Mouse (Mus musculus) spleen, postnatal 14 days (tissue): Measurements from ENCODE around the gene Nanos2.

ENCODE experiments used
- DNase-seq, 2 experiments: peaks; one replicate each; pipeline ENCODE4 v3.0.0; 2021 to 2022; ENCODE audit warnings: low spot score in 2 of 2

Nanos2 gene

DNA sequence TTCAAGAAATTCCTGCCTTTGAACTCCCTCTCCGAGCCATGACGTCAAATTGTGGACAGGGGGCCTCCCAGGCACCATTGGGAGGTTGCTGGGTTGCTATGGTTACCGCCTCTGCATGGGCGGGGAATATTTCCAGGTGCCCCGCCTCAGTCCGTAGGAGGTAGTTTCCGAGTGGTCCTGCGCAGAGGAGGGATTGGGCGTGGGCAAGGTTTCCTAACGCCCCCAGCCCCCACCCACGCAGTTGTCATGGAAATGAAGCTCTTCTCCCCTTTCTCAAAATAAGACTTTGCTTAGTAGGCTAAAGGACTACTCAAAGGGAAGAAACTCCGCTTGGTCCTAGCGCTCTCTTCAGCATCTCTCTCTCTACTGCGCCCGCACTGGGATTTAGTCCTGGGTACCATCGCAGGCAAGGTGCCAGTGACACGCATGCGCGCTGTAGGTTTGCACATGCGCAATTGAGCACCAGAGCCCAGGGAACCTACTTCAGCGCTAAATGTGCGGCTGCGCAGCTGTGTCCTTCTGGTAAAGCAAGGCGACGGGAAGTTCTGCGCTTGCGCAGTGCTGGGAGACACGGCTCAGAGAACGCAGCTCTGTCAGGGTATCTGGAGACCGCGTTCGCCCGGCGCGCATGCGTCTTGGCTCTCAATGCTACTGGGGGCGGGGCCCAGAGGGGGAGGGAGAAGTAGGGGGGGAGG is 3.5 kb downstream of the Nanos2 start, which contains the start of gene Mypop:
Gene Mypop, plus strand, starts transcription at position 645 of the 695 bp plus-strand sequence.
- peak; percentile 93 for DNase-seq

DNA sequence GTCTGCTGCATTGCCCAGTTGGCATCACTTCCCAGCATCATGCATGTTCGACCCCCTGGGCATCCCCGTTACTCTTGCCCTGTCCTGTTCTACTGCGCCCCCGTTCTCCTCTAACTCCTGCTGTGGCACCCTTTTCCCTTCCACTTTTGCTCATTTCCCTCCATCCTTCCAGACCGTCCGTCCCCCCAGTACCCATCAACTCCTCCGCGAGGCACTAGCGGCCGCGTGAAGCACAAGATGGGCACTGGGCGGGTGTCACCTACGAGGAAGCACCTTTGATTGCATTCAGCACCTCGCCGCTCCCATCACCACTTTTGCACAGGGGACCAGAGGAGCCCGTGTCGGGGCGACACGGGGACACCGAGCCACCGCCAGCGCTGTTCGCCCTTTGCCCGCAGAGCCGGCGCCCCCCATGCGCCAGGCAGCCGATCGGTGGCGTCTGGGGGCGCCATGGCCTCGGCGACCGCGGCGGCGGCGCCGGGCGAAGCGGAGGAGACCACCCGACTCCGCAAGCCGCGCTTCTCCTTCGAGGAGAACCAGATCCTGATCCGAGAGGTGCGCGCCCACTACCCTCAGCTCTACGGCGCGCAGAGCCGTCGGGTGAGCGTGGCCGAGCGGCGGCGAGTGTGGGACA is 4.6 kb downstream of the Nanos2 start:
- DNase-seq, result no peak

DNA sequence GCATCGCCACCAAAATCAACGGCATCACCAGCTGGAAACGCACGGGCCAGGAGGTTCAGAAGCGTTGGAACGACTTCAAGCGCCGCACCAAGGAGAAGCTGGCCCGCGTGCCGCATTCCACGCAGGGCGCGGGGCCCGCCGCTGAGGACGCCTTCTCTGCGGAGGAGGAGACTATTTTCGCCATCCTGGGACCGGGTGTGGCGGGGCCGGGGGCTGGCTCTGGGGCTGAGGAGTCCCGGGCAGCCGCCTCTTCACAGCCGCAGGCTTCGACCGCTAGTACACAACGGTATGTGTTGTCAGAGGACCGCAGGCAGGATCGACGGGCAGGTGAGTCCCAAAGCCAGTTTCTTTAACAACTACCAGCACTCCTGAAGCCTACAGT is 5.1 kb downstream of the Nanos2 start:
- DNase-seq, result no peak

DNA sequence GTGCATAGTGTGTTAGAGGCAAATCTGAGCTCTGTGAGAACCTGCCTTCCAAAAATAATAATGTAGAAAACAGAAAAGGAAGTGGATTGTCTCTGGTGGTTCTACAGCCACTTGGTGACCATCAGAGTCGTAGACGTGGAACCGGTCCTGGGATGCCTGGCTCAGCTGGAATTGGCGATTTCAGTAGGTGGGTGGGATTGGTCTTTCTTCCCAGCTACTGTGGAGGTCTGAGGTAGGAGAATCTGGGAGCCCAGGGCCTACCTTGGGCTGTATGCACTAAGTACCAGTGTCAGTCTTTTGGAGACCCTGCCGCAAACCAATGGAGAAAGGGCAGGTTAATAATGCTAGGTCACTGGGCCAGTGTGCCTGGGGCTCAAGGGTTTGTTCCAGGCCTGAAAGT is 5.8 kb downstream of the Nanos2 start:
- DNase-seq, result no peak

DNA sequence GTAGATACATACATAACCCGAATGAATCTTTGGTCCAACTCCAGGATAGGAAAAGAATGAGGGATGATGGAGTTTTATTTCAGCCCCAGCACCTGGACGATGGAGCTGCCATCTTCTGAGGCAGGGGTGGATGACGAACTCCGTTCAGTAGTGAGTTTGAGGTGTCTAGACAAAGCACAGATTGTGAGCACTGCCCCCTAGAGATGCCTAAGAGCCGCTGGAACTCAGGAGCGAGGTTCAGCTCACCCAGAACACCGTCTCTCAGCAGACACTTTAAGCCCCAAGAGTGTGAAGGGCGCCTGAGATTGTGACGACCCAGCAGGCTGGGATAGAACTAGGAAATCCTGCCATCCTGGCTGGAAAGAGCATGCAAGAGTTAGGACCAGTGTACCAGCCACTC is 11.6 kb downstream of the Nanos2 start:
- no peak for DNase-seq

DNA sequence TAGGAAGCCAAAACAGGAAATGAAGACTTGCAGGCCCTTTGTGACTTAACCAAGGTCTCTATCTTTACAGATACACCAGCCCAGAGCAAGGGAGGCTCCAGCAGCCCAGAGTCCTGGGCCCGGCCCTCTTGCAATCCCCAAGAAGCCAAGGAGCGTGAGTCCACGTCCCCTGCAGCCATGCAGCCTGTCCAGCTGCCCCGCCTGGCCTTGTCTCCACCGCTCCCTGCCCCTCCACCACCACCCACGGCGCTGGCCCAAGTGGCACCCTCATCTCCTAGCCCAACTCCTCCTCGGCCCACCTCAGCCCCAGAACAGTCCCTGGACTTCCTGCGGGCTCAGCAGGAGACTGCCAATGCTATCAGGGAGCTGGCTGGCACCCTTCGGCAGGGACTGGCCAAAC is 13.2 kb downstream of the Nanos2 start:
- DNase-seq, result no peak

DNA sequence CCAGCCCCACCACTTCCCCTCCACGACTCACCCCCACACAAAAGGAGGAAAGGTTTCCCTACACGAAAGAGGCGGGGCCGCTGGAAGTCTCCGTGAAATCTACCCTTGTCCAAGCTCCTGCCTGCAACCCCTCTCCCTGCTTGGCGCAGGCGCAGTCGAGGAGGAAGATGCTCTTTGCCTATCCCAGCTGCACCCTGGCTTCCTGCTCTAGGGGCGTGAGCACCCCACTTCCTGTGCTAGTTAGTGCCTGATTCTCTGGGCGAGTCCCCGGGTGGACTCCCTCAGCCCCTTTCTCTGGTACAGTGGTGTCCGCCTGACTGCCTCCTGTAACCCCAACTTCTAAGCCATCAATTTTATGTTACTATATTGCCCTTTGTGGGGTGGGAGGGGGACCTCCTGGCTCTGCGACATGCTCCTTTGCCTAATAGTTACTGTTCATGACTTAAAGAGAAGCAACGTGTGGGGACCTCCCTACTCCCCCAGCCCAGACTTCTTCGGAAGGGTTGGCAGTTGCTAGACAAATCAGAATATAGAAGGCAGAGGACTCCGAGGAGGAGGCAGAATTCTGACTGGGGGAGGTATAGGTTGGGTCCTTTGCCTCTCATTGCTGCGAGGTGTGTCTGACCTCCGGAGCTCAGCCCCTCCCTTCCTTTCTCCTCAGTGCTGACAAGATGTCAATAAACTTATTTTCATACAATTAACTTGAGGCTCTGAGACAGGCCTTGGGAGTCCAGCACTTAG is 14.0 kb downstream of the Nanos2 start:
- DNase-seq, result peak; percentile 67 to 74

DNA sequence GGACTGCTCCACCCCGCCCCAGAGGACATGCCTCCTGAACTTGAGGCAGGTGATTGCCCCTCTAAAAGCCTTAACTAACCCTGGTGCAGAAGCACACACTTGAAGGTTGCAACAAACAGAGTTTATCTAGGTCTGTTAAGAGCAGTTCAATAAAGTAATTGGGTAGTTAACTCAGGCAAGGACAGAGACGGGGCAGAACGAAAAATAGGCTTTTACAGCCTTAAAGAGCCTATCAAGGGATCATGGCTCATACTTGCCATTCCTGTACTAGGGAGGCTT is 14.5 kb downstream of the Nanos2 start:
- no peak for DNase-seq

DNA sequence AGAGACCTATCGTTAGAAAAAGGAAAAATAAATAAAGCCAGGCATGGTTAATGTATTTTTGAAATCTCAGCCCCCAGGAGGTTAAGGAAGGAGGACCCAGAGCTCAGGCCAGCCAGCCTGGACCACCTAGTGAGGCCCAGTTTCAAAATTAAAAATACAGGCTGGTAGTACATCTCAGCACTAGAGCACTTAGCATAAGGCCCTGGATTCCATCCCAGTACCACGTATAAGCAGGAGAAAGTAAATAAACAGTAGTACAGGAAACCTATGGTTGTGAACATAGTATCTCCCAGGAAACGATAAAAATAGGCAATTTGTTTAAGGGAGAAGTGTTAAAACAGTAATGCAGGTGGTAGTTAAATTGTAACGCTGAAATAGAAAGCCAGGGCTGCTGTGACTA is 14.9 kb downstream of the Nanos2 start:
- DNase-seq, result no peak

DNA sequence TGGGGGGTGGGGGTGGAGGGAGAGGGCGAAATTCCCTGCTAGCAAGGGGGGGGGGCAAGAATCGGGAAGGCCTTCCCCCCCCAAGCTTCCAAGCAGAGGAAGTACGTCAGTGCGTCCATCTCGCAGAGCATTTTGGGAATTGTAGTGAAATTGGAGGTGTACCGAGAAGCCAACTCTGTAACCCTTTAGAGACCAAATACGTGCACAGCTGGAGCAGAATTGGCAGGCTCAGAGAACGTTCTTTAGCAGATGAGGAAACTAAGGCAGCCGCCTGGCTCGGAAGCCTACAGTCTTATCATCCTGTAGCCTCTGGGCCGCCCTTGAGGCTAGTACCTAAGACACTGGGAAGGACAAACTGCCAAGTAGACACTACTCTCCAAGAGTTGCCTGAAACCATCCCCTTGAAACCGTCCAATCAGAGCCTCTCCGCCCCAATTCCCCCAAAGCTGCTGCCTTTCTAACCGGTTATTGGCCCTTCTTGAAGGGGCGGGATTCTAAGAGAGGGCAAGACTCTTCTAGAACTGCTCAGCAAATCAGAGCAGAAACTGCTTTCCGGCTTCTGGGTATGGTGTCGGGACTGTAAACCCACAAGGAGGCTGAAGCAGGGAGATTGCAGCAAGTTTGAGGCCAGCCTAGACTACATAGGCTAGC is 15.8 kb downstream of the Nanos2 start:
- peak; percentile 22 to 50 for DNase-seq

DNA sequence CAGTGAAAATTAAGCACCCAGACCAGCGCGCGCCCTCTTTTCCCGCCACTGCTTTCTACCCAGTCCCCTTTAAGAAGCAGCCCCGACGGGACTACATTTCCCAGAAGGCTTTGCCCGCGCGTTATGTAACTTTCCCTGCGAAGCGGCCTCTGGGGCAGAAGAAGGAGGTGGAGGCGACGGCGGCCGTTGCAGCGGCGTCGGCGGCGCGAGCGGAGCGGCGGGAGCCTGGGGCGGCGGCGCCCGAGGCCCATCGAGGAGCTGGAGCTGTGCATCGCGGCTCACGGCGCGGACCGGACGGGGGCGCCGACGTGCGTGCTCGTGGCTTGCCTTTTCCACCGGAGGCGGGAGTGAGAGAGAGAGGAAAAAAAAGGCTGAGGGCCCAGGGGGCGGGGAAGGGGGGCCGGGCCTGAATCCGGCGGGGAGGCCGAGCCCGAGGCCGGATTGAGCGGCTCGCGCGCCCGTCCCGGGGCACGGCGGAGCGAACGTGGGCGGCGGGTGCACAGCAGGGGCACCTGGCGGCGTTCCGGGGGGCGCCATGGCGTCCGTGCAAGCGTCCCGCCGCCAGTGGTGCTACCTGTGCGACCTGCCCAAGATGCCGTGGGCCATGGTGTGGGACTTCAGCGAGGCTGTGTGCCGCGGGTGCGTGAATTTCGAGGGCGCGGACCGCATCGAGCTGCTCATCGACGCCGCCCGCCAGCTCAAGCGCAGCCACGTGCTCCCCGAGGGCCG is 16.9 kb downstream of the Nanos2 start, which contains the start of gene Irf2bp1:
Gene Irf2bp1, plus strand, starts transcription at position 143 of the 729 bp plus-strand sequence.
- DNase-seq, result peak; percentile 81 to 87

DNA sequence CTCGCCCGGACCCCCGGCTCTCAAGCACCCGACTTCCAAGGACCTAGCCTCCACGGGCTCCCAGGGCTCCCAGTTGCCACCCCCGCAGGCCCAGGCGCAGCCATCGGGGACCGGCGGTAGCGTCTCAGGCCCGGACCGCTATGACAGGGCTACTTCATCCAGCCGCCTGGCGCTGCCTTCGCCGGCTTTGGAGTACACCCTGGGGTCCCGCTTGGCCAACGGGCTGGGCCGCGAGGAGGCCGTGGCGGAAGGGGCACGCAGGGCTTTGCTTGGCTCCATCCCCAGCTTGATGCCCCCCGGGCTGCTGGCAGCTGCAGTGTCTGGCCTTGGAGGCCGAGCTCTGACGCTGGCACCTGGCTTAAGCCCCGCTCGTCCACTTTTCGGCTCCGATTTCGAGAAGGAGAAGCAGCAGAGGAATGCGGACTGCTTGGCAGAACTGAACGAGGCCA is 17.5 kb downstream of the Nanos2 start:
- peak in 1 of 2 experiments; percentile 28 for DNase-seq

DNA sequence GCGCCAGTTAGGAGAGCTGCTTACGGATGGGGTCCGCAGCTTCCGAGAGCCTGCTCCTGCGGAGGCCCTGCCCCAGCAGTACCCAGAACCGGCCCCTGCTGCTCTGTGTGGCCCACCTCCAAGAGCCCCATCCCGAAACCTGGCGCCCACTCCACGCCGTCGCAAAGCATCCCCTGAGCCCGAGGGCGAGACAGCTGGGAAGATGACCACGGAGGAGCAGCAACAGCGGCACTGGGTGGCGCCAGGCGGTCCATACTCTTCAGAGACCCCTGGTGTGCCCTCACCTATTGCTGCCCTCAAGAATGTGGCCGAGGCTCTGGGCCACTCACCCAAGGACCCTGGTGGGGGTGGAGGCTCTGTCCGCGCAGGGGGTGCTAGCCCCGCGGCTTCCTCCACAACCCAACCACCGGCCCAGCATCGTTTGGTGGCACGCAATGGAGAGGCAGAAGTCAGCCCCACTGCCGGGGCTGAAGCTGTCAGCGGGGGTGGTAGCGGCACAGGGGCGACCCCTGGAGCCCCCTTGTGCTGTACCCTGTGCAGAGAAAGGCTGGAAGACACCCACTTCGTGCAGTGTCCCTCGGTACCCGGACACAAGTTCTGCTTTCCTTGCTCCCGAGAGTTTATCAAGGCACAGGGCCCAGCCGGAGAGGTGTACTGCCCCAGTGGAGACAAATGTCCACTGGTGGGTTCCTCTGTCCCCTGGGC is 18.4 kb downstream of the Nanos2 start:
- DNase-seq, result no peak

DNA sequence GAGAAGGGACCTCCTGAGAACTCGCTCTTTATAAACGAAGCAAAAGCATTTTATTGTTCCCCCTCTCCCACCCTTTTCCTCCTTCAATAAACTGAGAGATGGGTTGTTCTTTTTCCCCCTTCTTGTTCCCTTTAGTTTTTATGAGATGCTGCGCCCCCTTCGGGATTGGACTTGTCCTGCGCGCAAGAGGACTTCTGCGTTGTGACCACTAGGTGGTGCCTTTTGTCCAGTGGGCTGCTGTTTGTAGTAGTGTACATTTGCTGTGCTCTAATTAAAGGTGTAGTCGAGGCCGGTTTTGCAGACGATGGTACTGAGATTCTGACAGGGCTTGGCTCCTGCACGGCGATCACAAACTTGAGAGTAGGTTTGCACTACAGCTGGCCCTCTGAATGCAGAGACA is 19.3 kb downstream of the Nanos2 start:
- DNase-seq, result peak; percentile 65 to 78

DNA sequence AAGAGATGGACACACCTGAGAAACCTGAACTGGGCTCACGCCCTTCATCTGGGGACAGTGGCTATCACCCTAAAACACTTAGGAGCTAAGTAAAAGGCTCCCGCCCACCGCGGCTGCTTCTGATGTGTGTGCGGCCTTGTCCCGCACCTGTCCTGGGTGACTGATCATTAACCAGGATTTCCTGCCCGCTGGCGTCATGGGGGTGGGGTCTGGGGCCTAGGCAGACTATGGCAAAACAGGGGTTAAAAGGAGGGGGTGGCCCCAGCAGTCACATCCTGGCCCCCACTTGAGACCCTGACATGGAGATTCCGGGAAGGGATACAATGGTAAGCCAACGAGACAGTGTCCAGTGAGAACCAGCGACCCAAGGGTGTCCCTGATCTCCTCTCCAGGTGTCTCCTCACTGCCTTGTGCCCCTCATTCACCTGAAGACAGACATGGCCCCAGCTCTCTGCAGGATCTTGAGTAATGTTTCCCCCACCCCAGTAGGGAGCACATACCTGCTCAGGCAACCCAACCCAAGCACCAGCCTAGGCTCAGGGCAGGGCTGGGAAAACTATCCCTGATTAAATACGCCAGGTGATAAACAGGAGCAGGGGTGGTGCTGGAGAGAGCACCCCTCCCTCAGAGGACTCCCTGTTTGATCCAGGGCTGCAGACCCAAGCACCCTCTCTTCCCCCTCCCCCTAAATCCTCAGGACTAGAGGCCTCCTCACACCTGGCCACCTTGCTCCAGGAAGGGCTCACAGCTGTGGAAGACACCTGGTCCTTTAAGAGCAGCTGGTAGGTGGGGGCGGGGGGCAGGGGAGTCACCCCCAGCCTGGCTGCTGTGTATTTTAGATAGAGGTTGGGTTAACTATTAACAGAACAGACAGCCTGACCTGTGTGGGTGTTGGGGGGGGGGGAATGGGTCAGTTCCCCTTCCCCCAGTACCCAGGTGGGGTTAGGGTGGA is 20.1 kb downstream of the Nanos2 start:
- DNase-seq, result no peak

DNA sequence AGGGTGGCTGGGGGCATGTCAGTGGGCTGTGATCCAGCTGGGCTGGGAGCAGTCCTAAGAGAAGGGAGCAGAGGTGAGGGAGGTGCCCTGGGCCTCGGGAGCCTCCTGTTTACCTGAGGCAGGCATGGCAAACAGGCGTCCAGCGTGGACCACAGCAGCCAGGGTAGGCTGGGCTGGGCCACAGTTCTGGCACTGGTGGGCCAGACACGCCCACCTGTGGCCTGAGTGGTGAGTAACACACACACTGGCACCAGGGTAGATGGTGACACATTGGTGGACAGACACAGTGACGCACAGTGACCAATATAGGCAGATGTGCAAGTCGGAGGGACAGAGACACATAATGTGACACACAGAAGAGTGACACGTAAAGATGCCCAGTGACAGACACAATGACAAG is 23.4 kb downstream of the Nanos2 start:
- DNase-seq, result no peak

DNA sequence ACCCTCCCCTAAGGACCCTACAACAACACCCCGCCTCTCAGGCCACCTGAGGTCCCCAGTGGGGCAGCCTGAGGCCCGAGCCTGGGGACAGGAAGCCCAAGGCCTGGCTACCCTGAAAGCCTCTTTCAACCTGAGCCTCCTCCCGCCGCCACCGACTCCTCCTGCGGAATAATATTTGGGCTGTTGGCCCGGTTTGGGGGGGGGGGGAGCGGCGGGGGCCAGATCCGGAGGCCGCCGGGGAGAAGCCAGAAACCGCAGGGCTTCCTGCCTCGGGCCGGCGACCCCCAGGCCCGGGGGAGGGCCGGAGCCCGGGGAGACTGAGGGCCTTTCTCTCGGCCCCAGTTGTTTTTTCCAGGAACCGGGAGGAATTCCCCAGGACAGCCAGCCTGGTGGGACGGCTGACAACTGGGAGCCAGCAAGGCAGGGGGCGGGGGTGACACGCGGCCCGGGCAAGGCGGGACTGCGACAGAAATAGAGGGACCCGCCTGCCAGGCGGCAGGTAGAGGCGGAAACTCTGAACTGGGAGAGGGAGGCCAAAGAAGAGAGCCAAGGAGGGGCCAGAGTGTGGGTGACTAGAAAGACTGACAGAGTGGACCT is 24.9 kb downstream of the Nanos2 start:
- no peak for DNase-seq

DNA sequence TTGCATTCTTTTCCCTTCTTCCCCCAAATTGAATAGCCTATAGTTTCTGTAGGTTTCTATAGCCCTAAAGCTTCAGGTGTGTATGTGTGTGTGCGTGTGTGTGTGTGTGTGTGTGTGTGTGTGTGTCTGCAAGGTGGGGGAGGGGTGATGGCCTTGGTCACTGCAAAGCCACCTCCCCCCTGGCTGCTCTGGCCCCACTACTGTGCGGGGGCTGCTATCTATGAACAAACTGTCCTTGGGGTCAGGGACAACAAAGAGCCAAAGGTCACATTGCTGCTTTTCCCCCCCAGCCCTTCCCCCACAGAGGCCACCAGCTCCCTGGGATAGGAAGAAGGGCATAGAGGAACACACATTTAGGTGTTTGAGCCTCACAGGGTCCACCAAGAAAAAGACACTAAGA is 25.7 kb downstream of the Nanos2 start:
- DNase-seq, result no peak

DNA sequence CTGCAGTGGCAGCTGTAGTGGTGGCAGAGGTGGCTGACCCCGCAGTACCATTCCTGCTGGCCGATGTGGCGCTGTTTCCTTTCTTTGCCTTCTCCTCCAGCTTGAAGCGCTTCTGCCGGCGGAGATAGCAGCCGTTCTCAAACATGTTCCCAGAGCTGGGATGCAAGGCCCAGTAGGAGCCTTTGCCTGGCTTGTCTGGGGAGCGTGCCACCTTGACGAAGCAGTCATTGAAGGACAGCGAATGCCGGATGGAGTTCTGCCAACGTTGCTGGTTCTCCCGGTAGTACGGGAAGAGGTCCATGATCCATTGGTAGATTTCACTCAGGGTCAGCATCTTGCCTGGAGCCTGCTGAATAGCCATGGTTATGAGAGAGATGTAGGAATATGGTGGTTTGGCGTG is 27.3 kb downstream of the Nanos2 start:
- DNase-seq, result no peak

DNA sequence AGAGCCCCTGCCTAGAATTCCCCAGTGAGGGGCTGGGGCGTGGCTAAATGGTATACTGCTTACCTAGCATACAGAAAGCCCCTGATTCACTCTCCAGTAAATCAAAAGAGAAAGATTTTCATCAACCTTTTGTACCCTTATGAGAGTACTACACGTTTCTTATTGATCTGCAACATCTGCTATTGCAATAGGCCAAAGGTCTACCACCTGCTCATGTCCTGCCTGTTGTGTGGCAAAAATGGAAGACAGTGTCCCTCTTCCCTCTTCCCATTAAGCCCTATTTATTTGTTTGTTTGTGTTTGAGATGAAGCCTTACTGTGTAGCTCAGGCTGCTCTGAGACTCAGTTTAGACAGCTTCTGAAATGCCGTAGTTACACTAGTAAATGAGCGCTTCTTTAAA is 28.8 kb downstream of the Nanos2 start:
- no peak for DNase-seq
